Mouse (Mus musculus): ENCODE data around the gene Zbtb12.
"Not testable (repeated sequence)": the region's sequence is repeated elsewhere in the genome, so short reads cannot be mapped to it uniquely, and the experiment has no call there.

Zbtb12 gene

DNA sequence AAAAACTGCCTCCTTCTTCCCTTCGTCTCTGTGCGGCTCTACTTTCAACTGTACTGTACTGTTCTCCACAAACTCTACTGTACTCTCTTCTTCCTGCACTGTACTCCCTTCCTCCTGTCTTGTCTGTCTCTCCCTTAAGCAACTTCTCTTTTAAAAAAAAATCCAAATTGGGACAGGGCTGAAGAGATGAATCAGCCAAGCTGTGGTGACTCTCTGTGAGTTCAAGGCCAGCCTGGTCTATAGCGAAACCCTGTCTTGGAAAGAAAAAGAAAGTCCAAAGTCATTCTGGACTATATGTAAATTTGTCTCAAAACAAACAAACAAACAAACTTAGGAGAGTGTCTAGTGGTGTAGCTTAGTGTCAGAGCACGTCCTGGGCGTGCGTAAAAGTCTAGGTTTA lies 5.0 kb upstream of the Zbtb12 start:
- no peak for DNase-seq (ENCODE audit: low spot score)

DNA sequence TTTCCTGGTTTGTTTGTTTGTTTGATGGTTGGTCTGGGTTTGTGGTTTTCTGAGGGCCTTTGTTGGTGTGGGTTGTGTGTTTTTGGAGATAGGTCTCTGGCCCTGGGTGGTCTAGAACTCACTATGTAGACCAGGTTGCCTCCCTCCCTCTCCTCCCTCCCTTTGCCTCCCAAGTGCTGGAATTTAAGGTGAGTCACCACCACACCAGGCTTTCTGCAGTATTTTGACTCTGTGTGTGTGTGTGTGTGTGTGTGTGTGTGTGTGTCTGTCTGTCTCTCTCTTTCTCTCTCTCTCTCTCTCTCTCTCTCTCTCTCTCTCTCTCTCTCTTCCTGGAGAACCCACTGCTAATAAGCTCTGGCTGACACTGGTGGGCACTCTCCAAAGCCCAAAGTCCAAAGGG lies 1.9 kb downstream of the Zbtb12 start:
- no peak for DNase-seq (ENCODE audit: low spot score)

DNA sequence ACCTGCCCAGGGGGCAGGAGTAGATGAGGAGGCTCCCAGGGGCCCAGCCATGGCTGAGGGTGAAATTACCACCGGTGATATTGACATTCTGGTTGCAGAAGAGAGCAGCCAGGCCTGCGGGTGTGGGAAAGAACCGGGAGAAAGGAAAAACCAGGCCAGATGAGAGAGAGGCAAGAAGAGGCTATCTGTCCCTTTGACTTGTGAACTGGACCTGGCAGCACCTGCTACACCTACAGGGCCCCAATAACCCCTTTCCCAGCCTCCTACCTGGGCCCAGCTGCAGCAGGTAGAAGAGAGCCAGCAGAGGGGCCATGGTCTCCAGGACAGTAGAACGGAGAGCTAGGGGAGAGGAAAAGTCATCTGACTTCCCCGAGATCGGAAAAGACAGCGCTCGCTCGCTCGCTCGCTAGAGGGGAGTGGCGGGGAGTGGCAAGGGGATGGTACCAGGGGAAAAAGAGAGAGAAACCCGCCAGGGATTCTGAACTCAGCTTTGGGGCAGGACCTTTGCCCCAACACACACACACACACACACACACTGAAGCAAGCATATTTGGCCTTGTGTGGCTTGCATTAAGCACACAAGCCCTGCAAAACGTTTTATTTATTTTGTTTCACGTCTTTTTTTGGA lies 2.5 kb downstream of the Zbtb12 start, which contains the start of gene Gm20547:
Gene Gm20547 (minus strand): TSS at position 360 of the 628 bp plus-strand sequence.
- no peak for DNase-seq (ENCODE audit: low spot score)

DNA sequence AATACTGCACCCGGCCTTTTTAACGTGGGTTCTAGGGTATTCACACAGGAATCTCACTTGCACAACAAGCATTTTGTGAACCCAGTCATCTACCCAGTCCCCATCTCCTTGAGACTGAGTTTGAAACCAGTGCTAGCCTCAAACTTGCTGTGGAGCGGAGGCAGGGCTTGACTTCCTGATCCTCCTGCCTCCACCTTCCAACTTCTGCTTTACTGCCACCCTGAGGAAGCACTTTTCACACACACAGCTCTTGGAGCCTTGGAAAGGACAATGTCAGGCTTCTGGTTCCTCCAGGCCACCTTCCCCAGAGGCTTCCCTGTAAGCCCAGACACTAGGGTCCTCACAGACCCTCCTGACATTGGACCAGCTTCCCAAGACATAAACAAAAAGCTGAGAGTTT lies 4.0 kb downstream of the Zbtb12 start:
- DNase-seq (ENCODE audit: low spot score): no peak

DNA sequence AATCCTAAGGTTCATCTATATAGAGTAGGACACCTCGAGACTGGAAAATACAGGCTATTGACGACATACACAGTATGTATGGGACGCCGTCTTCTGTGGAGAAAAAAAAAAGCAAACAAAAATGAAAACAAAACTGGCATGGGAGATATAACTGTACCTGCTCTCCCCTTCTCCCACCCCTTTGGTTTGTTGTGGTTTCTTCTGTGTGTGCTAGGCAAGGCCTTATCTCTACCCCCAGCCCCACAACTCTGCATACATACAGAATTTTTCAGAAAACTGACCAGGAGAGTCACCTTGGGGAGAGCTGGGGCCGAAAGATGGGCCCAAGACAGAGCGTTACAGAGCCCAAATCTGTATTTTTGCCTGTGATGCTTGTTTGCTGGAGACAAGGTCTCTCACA lies 5.4 kb downstream of the Zbtb12 start:
- DNase-seq (ENCODE audit: low spot score): no peak

DNA sequence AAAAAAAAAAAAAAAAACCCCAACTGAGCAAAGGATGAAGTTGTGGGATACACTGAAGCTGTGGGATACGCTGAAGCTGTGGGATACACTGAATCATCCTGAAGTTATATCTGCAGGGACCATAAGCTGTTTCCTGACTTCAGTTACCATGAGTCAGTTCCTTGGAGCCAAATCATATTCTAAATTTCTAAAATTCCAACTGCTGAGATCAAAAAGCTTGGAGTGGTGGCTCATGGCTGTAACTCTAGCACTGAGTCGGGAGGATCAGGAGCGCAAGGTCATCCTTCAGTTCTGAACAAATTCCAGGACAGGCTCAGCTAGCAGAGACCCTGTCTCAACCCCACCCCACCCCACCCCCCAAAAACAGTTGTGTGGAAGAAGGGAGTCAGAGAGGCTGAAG lies 6.3 kb downstream of the Zbtb12 start:
- no peak for DNase-seq (ENCODE audit: low spot score)

DNA sequence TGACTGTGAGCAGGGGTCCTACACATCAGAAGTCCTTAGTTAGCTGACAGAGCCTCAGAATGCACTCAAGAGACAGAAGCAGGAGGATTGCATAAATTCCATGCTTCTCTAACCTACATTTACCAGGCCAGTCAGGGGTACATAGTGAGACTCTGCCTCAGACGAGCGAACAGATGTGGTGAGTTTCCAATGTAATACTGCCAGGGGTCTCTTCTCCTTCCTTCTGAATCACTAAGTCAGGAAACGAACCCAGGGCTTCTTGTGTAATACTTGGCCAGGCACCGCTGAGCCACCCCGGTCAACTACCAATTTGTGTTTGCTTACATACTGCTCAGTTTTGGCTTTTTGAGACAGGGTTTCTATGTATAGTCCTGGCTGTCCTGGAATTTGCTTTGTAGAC lies 8.7 kb downstream of the Zbtb12 start:
- DNase-seq (ENCODE audit: low spot score): no peak

DNA sequence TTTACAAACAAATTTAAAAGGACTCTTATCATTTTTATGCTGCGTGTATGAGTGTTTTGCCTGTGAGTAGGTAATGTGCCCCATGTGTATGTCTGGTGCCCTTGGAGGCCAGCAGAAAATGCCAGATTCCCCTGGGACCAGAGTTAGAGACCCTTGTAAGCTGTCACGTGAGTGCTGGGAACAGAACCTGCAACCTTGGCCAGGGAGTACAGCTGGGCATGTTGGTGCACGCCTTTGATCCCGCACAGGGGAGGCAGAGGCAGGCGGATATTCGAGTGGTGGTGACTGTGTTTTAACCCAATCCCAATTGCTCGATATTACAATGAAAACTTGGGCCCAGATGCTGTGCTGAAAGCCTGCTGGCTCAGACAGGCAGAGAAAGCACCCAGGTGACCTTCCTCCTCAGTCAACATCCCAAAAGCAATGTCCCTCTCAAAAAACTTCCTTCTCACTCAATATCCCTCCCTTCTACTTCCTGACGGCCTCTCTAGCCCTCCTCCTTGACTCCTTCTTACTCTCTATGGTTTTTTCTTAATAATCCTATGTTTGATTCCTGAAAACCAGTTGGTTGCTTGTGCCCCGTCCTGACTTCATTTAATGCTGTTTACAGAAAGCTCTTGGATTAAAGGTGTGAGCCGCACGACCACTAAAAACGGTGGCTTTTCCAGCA lies 10.9 kb downstream of the Zbtb12 start:
- DNase-seq (ENCODE audit: low spot score): no peak

DNA sequence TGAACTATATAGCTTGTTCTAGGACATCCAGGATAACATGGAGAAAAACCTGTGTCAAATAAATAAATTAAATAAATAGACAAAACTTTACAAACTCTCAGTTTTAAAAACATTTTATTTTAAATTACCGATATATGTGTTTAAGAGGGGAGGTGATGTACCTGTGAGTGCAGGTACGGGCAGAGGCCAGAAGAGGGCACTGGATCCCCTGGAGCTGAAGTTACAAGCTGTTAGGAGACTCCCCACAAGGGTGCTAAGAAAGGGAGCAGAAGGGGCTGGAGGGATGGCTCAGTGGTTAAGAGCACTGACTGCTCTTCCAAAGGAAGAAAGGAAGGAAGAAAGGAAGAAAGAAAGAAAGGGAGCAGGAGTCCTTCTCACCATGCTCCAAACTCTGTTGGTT lies 12.1 kb downstream of the Zbtb12 start:
- DNase-seq (ENCODE audit: low spot score): no peak

DNA sequence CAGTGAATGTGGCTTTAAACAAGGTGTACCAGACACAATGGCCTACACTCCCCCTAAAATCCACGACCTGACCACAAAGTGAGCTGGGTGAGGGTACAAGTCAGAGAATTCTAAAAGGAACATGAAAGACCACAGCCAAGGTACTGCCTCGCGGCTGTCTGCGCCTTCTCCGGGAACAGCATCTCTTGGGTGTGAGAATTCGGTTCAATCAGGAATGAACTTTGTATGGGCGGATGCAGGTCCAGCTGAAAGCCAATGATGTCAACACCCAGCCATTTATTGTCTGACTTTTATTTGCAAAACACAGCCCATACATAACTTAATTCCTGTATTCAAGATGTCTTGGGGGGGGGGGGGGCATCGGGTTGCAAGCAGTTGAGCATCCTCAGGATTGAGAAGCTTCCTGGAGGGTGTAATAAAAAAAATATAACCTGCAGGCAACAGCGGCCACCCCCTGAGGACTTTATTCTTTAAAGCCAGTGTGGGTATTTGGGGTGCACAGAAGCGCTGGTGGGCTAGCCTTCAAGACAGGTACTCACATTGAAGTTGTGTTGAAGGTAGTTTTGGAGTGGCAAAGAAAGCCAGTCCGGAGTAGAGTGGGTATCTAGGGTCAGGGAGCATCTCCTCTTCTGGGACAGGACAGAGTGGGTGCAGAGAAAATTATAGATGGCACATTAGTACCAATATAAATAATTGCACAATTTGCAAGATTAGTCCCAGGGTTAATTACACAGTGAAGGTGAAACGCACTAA lies 14.0 kb downstream of the Zbtb12 start:
- DNase-seq (ENCODE audit: low spot score): no peak

DNA sequence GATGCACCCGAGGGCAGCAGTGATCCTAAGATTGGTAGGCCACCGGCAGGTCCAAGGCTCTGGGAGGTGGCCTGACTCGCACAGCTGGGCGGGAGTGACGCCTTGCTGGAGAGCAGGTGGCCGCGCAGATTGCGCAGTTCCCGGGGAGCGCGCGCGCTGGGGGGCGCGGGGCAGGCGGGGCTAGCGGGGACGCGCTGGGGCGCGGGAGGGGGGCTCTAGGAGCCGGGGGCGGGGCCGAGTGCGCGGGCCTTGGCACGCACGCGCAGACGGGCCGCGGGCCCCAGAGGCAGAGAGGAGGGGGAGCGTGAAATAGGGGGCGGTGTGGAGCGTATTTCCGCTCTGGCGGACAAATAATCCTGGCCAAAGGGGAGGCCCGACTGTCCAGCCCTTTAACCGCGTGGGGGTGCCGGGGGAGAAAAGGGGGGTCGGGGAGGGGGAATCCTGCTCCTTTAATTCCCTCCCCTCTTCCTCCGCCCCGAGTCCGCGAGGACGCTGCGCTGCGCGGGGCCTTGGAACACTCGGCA lies 14.9 kb downstream of the Zbtb12 start:
- DNase-seq (ENCODE audit: low spot score): peak; percentile 82

DNA sequence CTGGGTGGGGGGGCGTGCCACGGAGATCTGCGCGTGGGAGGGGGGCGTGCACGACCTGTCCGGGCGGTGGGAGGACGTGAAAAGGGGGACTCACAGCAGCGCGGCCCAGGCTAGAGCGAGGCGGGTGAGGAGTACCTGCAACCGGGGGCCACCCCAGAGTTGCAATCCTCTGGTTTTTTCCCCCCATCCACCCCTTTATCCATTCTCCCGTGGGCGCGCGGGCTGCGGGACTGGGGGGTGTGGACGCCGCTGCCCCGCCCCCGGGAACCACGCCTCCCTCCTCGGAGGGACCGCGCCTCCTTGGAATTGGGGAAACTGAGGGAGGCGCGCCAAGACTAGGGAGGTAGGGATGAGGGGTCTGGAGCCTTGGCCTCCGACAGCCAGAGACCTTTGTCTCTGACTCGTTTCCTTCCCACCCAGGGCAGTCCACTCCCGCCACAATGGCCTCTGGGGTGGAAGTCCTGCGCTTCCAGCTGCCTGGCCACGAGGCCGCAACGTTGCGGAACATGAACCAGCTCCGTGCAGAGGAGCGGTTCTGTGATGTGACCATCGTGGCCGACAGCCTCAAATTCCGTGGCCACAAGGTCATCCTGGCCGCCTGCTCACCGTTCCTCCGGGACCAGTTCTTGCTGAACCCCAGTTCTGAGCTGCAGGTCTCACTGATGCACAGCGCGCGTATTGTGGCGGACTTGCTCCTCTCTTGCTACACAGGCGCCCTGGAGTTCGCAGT lies 15.7 kb downstream of the Zbtb12 start:
- no peak for DNase-seq (ENCODE audit: low spot score)

DNA sequence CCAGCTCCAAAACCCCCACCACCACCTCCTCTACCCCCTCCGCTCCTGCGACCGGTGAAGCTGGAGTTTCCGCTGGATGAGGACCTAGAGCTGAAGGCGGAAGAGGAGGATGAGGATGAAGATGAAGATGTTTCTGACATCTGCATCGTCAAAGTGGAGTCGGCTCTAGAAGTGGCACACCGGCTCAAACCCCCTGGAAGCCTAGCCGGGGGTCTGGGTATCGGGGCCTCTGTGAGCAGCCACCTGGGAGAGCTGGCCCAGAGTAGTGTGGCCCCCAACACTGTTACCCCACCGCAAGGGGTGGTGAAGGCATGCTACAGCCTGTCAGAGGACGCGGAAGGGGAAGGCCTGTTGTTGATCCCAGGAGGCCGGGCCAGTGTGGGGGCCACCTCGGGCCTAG lies 16.4 kb downstream of the Zbtb12 start:
- DNase-seq (ENCODE audit: low spot score): no peak

DNA sequence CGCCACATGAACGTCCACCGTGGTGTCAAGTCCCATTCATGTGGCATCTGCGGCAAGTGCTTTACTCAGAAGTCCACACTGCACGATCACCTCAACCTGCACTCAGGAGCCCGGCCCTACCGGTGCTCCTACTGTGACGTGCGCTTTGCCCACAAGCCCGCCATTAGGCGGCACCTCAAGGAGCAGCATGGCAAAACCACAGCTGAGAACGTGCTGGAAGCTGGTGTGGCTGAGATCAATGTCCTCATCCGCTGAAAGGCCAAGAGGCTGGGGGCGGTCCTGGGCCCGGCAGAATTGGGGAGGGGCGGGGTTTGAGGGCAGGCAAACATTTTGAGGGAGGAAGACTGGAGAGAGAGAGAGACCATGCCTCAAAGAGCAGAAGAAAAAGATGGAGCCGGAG lies 17.1 kb downstream of the Zbtb12 start:
- no peak for DNase-seq (ENCODE audit: low spot score)

DNA sequence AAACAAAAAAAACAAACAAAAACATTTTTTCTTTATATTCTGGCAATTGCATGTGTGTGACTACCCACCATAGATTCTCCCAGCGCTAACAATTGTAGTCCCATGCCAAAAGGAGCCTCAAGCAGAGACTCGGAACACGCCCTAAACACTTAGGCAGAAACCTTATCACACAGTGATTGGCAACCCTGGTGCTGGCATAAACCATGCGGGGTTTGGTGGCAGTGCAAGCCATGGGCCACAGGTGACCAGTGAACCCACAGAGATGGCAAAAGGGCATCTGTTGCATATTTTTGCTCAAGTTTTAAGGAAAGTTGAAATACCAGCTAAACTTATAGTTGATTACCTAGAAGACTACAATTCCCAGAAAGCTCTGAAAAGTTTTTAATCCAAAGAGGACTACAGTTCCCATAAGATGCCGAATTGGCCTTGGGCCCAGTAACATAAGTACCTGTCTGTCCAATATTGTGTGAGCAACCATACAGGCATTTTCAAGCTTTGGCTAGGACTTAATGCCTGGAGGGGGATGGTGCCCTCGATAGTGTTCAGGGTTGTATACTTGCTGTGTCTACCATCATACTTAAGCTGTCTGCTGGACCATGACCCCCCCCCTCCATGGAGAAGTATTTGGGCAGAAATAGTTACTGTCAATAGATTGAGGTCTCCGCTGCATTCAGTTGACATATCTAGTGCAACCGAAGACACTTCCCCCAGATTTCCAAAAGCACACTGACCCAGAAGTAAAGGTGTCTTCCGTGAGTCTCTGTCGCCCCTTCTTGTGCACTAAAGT lies 18.3 kb downstream of the Zbtb12 start:
- peak; percentile 43 for DNase-seq (ENCODE audit: low spot score)

DNA sequence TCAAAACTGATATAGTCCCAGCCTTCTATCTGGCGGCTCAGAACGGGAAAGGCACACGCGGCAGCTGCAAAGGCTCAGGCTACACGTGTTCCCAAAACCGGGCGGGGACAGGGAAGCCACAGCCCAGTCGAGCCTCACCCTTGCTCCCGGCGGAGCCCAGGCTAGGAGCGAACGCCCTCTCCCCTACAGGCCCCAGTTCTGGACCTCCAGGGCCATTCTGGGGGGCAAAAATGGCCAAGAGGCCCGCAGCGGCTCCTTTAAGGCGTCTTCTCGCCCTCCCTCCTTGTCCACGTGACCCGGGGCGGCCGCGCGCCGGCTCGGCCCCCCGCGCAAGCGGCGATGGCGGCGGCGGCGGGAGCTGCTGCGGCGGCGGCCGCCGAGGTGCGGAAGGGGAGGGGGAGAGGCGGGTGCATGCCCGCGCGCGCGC lies 18.9 kb downstream of the Zbtb12 start, which contains the start of the genes C2 and Ehmt2:
Gene C2 (minus strand): TSS at position 106 of the 427 bp plus-strand sequence.
Gene Ehmt2 (plus strand): TSS at position 310 of the 427 bp plus-strand sequence.
- peak; percentile 39 for DNase-seq (ENCODE audit: low spot score)

DNA sequence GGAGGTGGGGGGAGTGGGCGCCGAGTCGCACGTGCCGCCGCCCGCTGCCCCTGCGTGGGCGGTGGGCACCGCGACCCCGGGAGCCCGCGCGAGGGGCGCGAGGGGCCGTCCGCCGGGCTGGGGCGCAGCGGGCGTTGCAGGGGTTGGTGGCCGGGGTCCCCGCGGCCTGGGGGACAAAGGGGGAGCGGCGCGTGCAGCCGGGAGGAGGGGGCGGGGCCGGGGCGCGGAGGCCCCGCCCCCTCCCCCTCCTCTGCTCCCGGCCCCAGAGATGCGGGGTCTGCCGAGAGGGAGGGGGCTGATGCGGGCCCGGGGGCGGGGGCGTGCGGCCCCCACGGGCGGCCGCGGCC lies 19.4 kb downstream of the Zbtb12 start:
- no peak for DNase-seq (ENCODE audit: low spot score)

DNA sequence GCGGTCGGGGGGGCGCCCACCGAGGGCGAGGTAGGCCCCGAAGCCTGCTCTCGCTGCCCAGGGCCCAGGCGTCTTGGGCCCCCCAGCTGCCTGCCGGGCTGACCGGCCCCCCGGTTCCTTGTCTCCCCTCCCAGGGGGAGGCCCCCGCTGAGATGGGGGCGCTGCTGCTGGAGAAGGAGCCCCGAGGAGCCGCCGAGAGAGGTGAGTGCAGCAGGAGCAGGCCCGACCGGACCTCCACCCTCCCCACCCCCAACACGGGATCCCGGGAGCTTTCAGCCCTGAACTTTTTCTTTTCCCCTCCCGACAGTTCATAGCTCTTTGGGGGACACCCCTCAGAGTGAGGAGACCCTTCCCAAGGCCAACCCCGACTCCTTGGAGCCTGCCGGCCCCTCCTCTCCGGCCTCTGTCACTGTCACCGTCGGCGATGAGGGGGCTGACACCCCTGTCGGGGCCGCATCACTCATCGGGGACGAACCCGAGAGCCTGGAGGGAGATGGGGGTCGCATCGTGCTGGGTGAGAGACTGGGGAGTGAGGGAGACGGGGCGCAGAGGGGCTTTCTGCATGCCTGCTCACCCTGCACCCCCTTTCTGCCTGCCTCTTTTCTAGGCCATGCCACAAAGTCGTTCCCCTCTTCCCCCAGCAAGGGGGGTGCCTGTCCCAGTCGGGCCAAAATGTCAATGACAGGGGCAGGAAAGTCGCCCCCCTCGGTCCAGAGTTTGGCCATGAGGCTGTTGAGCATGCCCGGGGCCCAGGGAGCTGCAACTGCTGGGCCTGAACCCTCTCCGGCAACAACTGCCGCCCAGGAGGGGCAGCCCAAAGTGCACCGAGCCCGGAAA lies 20.0 kb downstream of the Zbtb12 start:
- DNase-seq (ENCODE audit: low spot score): no peak

DNA sequence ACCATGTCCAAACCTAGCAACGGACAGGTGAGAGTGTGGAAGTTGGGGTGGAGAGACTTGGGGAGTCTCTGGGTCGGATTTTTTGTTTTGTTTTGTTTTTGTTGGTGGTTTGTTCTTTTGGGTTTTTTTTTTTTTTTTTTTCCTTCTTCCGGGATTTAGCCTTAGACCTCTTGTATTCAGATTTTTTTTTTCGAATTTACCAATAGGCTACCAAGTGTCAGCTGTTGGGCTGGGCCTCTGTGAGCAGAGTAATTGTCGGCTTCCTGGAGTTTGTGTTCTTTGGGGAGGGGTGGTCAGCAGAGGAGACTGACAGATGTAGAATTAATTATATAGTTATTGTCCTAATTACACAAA lies 20.6 kb downstream of the Zbtb12 start:
- no peak for DNase-seq (ENCODE audit: low spot score)

DNA sequence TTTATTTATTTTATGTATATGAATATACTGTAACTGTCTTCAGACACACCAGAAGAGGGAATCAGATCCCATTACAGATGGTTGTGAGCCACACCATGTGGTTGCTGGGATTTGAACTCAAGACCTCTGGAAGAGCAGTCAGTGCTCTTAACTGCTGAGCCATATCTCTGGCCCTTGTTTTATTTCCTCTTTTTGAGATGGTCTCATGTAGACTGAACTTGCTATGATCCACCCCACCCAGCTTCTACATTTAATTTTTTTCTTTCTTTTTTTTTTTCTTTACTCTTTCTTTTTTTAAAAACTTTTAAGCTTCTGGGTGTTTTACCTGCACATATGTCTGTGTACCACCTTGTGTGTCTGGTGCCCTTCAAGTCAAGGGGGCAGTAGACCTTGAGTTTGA lies 21.5 kb downstream of the Zbtb12 start:
- DNase-seq (ENCODE audit: low spot score): not testable (repeated sequence)

DNA sequence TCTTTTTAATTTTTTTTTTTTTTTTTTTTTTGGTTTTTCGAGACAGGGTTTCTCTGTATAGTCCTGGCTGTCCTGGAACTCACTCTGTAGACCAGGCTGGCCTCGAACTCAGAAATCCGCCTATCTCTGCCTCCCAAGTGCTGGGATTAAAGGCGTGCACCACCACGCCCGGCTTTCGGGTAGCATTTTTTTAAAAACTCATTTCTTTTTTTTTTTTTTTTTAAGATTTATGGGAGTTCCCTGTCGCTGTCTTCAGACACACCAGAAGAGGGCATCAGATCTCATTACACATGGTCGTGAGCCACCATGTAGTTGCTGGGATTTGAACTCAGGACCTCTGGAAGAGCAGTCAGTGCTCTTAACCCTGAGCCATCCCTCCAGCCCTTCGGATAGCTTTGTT lies 22.7 kb downstream of the Zbtb12 start:
- not testable (repeated sequence) for DNase-seq (ENCODE audit: low spot score)
